Mouse (Mus musculus) lung, postnatal 25 days (tissue): ENCODE measurements around the gene Cep162.

ENCODE experiments used
- DNase-seq: peaks from one replicate; pipeline ENCODE4 v3.0.0; 2022; ENCODE audit warnings: low spot score

The Cep162 gene

GRCm38 (mm10) chr9:87254903-87255695, at the start of gene Cep162:
Gene Cep162 (minus strand): TSS chr9:87255536.
- peak; percentile 87 for DNase-seq

- DNase-seq = no peak
Measured at GRCm38 (mm10) chr9:87303196-87303595, 47.9 kb upstream of the Cep162 start.

GRCm38 (mm10) chr9:87298900-87299299, 43.6 kb upstream of the Cep162 start:
- no peak for DNase-seq

- DNase-seq = no peak
Measured at GRCm38 (mm10) chr9:87297522-87297921, 42.2 kb upstream of the Cep162 start.

- DNase-seq = no peak
Measured at GRCm38 (mm10) chr9:87255696-87256030, 327 bp upstream of the Cep162 start.

GRCm38 (mm10) chr9:87248118-87248517, 7.2 kb downstream of the Cep162 start:
- DNase-seq = peak; percentile 23

GRCm38 (mm10) chr9:87247678-87248077, 7.7 kb downstream of the Cep162 start:
- no peak for DNase-seq

- no peak for DNase-seq
Measured at GRCm38 (mm10) chr9:87213204-87213603, 42.1 kb downstream of the Cep162 start.

GRCm38 (mm10) chr9:87210830-87211339, 44.5 kb downstream of the Cep162 start:
- no peak for DNase-seq

GRCm38 (mm10) chr9:87202431-87202830, 52.9 kb downstream of the Cep162 start:
- DNase-seq = no peak

- no peak for DNase-seq
Measured at GRCm38 (mm10) chr9:87200919-87201318, 54.4 kb downstream of the Cep162 start.

GRCm38 (mm10) chr9:87200426-87200825, 54.9 kb downstream of the Cep162 start:
- DNase-seq = no peak

GRCm38 (mm10) chr9:87198036-87198435, 57.3 kb downstream of the Cep162 start:
- DNase-seq = no peak

- no peak for DNase-seq
Measured at GRCm38 (mm10) chr9:87197277-87197676, 58.1 kb downstream of the Cep162 start.

GRCm38 (mm10) chr9:87193721-87194120, 61.6 kb downstream of the Cep162 start:
- DNase-seq = no peak

GRCm38 (mm10) chr9:87187336-87187735, 68.0 kb downstream of the Cep162 start:
- no peak for DNase-seq

GRCm38 (mm10) chr9:87182231-87182630, 73.1 kb downstream of the Cep162 start:
- DNase-seq = no peak

- DNase-seq = no peak
Measured at GRCm38 (mm10) chr9:87178534-87178933, 76.8 kb downstream of the Cep162 start.

GRCm38 (mm10) chr9:87171517-87171916, 83.8 kb downstream of the Cep162 start:
- DNase-seq = no peak

- DNase-seq = no peak
Measured at GRCm38 (mm10) chr9:87170891-87171290, 84.4 kb downstream of the Cep162 start.

GRCm38 (mm10) chr9:87169144-87169543, 86.2 kb downstream of the Cep162 start:
- no peak for DNase-seq

GRCm38 (mm10) chr9:87168051-87168450, 87.3 kb downstream of the Cep162 start:
- DNase-seq = no peak

- no peak for DNase-seq
Measured at GRCm38 (mm10) chr9:87167001-87167830, 88.1 kb downstream of the Cep162 start.
